Comparison of ENCODE assay signal across 10 mouse cellular contexts in the genomic region with DNA sequence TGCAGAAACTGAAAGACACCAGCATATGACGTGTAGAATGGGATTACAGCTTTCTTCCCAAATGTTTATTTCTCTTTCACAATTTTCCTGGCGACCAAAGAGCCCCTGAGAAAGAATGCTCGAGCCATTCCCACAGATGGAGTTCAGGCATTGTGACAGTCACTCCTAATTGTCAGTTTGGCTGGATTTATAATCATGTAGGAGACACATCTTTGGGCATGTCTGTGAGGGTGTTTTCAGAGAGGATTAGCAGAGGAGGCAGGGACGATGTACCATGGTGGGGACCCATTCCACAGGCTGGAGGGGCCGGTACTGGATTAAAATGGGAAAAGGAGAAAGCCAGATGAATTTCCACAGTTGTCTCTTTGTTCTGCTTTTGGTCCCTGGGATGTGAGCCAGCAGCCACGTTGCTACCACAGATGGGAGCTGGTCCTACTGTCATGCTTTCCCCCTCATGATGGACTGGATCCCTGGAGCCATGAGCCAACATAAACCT.
DNase-seq lines count a peak whose midpoint lies in the region; TF ChIP-seq lines count a peak whose summit lies in the region.
"Had no signal": no experiment of that assay in that cellular context is flagged by ENCODE, and none has a peak within 500 bp of the region (broad histone marks: within the 10 kb centered on the region; RNA-seq: fewer than 3 reads in every experiment).

No protein-coding gene starts in this region.

- peak; percentile 41 for DNase-seq in gastrocnemius, postnatal 10 days
- no peak for DNase-seq in gastrocnemius, adult 18-20 months (ENCODE audit: low spot score)
- DNase-seq in 3T3-L1 (ENCODE audit: low read depth, low spot score): peak; percentile 69
- DNase-seq in brain, adult 2 months (ENCODE audit: low read depth, low spot score): peak; percentile 67
- peak; percentile 37 to 41 for DNase-seq in heart, postnatal 36 days
- no peak for DNase-seq in spleen, postnatal 14 days (ENCODE audit: low spot score in 2 of 2)
- DNase-seq in kidney, adult 2 months: no peak
- DNase-seq in thymus, postnatal 4 days: no peak
- DNase-seq: kidney, adult 18-20 months had no signal

- H3K4me3 ChIP-seq in kidney, adult 2 months (ENCODE audit: insufficient read depth, low read depth, low read length): no peak overlapping the region
- H3K4me3 ChIP-seq: liver, embryonic 15.5 days had no signal

- H3K27ac ChIP-seq in kidney, adult 2 months (ENCODE audit: insufficient read depth, low read depth, low read length): no peak overlapping the region
- H3K27ac ChIP-seq: liver, embryonic 15.5 days had no signal

- TF ChIP-seq CTCF in kidney, adult 2 months (conservative IDR thresholded peaks at IDR 0.05; ENCODE audit: insufficient read depth, insufficient read length, low read depth, low read length): no peak

- intact Hi-C loops in heart, postnatal 36 days (cut with DNase I): no loop called here

- no peak for TF ChIP-seq POLR2A in kidney, adult 2 months (IDR thresholded peaks at IDR 0.05; ENCODE audit: low read depth, low read length)

- no peaks in the 10 kb centered on the region; the same call in 1 of the 2 replicates for H3K4me1 ChIP-seq in kidney, adult 2 months (ENCODE audit: control insufficient read depth, insufficient read depth, low read length)

- WGBS in kidney, adult 2 months: 78% methylated on average over 6 of the region's 6 CpGs

- no peaks in the 10 kb centered on the region for H3K27me3 ChIP-seq in kidney, adult 2 months (replicated peaks; ENCODE audit: control insufficient read depth, insufficient read depth, low read length)

- H3K36me3 ChIP-seq in kidney, adult 2 months (ENCODE audit: control insufficient read depth, insufficient read depth, low read length): no peaks in the 10 kb centered on the region
- H3K36me3 ChIP-seq: liver, embryonic 15.5 days had no signal

Comparison
In these comparisons a context has a peak if more than half of its experiments do, and no peak if none do; other contexts are left out.
1. DNase-seq: peak in gastrocnemius, postnatal 10 days (single experiment), 3T3-L1 (single experiment), brain, adult 2 months (single experiment) and heart, postnatal 36 days (2 of 2); none in gastrocnemius, adult 18-20 months (single experiment), spleen, postnatal 14 days (0 of 2), kidney, adult 2 months (single experiment) and thymus, postnatal 4 days (single experiment).